Mouse (Mus musculus): Measurements from ENCODE around the gene Kcnj1.
A peak's percentile ranks its signal among the peaks of the same experiment; 100 is the strongest.

The Kcnj1 gene

DNA sequence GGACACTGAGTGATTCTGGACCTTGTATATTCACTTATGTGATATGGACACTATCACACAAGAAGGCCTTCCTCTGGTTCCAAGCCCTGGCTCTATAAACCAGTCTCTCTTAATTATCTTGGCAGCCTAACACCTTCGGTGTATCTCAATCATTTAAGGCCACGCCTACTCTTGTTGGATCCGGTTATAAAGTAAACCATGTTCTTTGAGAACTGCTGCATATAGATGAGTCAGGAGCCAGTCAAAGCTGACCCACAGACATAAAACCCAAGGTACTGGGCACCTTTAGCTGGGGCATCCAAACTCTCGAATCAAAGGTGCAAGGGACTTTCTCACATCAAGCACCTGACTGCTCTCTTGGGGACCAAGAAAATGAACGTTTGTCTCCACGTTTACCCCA, at the start of gene Kcnj1:
Kcnj1 (plus strand) TSS at position 292 of the 400 bp plus-strand sequence.
- no peak for DNase-seq

DNA sequence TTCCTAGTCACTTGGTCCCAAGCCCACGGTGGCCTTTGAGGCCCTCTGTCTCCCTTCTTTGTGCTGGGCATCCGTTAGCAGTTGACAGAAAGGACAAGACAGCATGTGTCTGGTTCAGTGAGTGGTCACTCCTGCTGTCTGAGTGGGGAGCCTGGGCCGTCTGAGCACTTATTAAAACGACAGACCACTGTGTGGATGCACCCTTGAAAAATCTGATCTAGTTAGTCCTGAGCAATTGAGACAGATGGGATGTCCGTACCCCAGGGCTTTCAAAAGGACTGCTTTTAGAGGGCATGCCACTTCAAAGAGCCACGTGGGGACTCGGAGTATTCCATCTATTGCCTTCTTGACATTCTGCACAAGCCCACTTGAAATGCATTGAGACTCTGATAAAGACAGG, 48.7 kb upstream of the Kcnj1 start:
- no peak for DNase-seq

DNA sequence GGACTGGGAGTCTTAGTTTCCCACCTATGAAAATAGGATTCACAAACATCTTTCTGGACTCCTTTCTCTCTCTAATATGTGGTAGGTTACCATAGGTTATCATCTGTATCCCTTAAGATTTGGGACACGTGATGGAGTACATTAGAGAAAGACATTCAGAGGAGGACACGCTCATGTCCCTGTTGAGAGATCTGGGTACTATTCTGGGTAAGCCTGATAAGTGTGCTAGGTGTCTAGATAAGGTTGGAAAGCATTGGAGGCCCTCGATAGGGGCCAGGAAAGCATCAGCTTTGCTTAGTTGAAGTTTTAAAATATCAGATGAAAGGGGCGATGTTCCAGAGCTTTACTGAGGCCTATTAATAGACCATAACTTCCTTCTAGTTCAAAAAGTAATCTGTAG, 43.5 kb upstream of the Kcnj1 start:
- no peak for DNase-seq

DNA sequence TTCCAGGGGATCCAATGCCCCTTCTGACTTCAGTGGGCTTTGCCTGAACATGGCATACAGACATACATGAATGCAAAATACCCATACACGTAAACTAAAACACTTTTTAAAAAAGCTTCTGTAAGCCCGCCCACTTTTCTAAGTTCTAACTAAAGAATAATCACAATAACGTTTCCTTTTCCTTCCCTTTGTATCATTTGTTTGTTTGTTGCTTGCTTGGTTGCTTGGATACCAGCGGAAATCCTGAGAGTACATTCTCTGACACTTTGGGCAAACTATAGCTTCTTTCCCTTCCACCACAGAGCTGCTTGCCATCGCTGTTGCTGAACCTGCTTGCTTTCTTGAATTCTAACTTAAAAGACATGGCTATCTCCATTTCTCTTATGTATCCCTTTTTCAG, 41.1 kb upstream of the Kcnj1 start:
- no peak for DNase-seq

DNA sequence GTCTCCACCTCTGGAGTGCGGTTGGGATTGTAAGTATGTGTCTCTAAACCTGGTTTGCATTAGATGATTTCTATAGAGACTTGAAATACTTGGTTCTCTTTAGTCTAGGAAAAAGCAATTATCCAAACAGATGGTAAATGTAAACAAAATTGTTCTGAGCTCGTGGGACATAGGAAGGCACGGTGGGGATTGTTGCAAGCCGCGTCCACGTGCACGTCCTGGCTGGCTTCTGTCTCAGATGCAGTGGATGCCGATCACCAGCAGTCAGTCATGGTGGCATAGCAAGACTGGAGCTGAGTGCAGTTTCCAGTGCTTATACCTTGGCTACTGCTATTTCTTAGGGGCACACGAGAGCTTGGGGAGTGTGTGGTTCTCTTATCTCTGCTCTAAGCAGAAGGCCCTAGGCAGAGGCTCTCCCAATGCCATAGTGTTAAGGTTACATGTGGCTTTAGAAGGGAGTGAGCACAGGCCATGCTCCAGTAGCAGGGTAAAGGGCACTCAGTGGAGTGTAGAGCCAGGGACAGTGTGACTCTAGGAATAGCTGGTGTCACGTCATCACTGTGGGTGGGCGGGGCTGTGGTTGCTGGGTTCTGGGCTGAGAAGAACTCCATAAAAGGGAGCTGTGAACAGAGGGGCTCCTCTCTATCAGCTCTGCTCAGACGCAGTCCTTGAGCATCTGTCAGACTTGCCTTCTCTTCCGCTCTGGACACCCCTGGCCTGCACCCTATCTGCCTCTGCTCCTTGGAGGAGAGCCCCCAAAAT, 36.7 kb upstream of the Kcnj1 start:
- no peak for DNase-seq

DNA sequence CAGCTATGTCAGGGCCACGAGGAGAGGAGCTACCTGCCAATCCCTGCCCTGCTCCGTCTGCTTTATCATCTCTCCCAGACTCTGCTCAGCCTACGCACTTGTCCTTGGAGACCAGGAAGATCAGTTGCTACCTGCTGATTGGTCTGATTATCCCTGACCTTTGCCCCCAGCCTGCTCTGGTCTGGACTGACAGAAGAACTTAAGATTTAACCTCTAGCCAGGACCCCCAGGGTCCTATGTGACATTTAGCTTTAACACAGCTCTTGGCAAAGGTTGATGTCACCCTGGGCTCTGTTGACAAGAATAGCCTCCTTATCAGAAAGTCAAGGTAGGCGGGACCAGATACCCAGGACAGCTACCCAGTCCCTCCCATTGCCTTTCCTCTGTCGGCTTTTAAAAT, 31.5 kb upstream of the Kcnj1 start:
- no peak for DNase-seq

DNA sequence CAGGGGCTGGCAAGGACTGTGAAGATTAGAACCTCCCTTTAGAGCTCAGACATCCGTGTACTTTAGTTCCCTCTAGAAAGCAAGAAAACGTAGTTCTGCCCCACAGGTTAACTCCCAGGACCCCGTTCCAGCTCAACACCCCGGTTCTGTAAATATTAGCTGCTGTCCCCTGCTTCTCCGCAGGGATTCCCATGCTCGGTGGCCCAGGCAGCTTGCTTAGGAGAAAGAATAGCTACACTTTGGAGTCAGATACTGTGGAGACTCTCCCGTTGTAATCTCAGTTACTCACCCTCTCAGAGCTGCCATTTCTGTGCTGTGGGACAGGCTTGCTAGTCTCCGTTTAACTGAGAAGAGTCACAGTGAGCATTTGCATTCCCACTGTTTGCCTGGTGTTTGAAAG, 29.4 kb upstream of the Kcnj1 start:
- DNase-seq = peak; percentile 15

DNA sequence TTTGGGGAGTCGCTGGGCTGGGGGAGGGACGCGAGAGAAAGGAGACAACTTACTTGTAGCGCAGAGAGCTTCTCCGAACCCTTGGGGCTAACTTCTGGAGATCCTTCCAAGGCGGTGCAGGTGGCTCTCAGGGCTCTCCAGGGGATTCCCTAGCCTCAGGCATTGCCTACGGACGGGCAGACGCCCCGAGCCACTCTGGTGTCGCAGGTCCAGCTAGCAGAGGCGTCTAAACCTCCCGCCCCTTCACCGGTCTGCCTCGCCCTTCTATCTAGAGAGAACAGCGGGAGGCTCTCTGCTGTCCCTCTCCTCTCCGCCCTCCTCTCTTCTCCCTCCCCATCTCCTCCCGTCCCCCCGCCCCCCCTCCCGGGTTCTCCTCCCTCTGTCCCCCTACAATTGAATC, 28.2 kb upstream of the Kcnj1 start, which contains the start of gene Kcnj5:
Kcnj5 (minus strand) TSS at position 300 of the 400 bp plus-strand sequence.
- DNase-seq = peak; percentile 41

DNA sequence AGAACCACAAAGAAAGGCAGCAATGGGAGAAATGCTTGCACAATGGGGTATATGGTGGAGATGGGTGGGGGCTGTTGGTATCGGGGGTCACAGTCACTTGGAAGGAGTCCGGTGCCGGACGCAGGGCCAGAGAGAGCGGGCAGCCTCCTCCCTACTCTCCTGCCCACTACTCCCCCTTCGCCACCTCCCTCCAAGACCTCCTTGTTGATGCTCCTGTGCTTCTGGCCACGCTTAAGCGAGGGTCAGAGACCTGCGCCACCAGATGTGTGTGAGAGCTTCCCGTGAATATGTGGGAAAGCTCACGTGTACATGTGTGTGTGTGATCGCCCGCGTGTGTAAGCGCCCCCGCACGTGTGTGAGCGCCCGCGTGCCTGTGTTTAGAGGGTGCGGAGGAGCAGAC, 27.8 kb upstream of the Kcnj1 start:
- DNase-seq = no peak

DNA sequence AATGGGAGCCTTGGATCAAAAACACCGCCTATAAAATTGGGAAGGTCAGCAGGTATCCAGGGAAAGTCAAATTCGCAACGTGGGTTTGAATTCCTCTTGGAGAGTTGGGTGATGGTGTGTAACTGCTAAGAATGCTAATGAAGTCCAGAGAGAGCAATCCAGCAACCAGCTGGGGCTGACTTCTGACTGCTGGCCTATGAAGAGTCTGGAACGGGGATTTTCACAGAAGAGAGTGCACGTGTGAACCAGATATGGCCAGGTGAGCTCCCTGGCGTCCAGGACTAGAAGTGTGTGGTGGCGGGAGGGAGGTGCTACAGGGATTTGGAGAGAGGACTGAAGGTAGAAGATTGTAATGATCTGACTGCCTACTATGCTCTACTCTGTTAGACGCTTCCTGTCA, 24.2 kb upstream of the Kcnj1 start:
- DNase-seq = peak; percentile 20

DNA sequence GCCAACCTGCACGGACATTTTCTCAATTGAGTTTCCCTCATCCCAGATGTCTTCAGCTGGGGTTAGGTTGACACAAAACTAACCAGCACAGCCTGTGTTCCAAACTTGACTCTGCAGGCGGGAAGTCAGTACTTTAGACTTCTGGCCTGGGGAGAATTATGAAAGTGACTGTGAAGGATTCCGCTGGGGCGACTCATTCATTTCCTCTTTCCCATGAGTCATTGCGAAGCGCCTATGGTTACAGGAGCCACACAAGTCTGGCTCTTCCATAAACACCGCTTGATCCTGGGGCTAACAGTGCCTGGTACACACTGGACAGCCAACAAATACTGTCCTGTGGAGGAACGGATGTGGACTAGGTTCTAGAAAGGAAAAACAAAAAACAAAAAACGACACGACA, 22.9 kb upstream of the Kcnj1 start:
- DNase-seq = no peak

DNA sequence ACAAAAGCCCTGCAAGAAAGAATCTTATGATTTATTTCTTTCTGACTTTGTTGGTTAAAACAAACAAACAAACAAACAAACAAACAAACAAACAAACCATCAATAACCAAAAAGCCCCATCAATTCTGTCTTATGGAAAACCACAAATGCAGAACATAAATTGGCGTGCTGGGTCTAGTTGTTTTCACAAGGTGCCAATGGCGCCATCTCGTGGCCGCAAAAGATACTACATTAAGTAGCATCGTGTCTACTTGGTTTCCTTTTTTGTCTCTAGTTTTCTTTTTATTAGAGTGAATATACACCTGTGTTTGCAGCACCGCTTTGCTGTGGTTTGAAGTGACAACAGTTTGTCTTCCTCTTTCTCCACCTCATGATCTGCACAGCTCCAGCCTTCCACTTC, 22.0 kb upstream of the Kcnj1 start:
- DNase-seq = peak; percentile 92

DNA sequence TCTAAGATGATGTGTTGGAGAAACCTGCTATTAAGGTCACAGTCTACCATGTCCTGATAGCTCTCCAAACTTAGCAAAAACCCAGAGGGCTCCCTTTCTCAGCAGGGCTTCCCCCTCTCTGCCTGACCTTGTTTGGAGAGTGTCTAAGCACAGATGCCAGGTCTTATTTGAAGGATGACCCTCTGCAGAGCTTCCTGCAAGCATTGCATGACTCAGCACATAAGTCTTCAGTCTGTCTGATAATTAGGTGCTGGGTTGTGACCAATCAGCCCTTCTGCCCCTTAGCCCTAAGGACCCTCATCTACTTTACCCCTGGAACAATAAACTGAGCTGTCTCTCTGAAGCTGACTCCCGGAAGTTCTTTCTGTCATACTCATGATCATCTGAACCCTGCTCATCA, 11.5 kb upstream of the Kcnj1 start:
- no peak for DNase-seq

DNA sequence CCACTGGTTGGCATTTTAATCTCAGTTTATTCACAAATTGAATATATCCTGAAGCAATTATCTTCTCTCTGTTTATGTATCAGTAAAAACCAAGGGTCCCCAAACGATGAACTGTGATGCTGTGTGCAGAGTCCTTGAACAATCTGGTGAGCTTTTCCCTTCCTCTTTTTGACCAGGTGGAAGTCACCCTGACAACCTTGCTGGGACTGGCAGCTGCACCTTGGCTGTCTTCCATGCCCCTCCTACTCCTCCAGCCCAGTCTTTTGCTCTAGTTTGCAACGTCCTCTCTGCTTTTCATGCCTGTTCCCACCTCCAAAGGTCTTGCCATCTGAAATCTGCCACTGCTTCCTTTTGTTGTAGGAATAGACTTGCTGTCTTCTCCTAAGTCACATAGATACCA, 3.5 kb upstream of the Kcnj1 start:
- peak; percentile 70 for DNase-seq

DNA sequence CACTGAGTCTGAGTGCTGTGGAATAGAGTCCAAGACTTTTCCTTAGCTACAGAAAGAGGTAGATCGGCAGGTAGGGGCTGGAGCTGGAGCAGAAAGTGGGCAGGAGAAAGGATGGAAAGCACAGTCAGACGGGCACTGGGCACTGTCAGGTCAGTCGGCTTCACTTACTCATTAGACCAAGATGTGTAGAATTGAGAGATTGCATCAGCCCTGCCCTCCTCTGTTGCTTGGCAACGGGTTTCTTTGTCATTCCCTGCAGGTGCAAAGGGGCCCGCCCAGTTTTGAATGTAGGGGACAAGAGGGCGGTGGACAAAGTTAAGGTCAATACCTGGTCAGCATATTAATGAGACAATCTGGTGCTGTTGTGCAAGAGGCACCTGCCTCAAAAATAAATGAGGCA, 2.9 kb upstream of the Kcnj1 start:
- peak; percentile 39 for DNase-seq

DNA sequence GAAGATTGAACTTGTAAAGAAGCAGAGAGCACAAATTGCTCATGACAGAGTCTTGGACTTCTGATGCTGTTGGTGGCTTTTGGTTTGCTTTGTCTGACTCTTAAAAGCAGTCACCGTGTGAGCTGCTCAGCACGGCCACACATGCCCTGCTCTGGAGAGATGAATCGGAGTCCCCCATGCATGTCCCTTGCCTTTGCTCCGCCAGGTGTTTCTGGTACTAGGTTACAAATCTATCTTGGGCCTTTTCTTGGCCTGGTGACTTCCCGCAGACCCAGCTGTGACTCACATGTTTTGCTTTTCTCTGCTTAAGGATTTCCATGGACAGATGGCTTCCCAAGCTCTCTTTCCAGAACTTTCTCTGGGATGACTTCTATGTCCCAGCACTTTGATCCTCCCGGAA, 1.4 kb downstream of the Kcnj1 start:
- no peak for DNase-seq

DNA sequence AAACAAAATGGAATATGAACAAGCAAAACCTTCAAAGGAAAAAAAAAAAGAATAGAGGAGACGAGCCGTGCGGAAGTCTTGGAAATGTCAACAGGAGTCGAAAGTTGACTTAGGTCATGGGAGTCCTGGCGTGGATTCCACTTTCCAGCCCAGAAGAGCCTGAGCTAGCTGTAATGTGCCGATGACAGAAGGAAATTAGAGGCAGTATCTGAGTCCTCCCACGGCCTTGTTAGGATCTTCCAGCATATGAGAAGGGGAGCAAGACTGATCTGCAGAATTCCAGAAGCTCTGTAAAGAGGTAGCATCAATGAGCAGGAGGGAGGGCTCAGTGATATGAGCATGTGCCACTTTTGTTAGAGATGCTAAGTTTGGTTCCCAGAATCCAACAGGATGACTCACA, 3.7 kb downstream of the Kcnj1 start:
- no peak for DNase-seq

DNA sequence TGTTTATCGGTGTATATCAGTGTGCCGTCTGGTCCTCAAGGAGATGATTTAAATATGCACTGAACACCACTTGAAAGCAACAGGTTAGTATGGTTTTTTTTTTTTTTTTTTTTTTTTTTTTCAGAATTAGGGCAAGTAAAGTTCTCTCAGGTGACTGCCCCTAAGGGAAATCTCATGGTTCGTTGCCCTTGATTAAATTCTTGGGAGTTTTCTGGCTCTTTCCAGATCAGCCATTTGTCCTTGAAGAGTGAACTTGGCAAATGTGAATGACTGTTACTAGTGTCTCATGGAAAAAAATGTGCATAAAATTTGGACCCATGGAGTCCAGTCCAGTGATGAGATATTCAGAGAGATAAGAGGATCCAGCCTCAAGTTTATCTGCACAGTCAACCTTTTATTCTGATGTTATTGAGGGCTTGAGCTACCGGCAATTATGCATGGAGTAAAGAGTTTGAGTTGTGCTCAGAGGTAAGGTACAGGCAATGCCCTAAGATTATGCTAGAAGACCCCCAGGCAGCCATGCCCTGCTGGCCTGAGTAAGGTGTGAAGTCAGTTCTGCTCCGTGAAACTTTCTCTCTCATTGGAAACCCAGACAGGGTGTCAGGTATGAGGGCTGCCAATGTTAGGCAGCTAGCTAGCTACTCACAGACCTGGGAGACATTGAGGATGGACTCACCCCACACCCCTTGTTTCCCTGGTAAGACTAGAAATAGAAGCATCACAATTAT, 4.7 kb downstream of the Kcnj1 start:
- DNase-seq = no peak

DNA sequence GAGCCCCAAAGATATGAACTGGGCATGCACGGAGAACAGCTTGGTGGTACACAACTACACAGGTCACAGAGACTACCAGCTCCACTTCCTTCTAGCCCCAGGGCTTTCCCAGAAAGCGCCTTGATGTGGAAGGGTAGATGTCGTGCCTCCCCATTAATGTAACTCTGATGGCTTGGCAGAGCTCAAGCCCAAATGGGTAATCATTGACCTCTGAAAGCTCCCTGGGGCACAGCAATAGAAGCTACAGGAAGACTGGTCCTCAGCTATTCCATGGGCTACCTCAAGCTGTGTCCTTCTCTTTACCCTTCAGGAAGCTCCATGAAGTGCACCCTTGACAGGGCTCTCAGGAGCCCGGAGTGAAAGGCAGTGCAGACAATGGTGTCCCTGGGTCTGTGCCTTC, 12.6 kb downstream of the Kcnj1 start:
- peak; percentile 63 for DNase-seq

DNA sequence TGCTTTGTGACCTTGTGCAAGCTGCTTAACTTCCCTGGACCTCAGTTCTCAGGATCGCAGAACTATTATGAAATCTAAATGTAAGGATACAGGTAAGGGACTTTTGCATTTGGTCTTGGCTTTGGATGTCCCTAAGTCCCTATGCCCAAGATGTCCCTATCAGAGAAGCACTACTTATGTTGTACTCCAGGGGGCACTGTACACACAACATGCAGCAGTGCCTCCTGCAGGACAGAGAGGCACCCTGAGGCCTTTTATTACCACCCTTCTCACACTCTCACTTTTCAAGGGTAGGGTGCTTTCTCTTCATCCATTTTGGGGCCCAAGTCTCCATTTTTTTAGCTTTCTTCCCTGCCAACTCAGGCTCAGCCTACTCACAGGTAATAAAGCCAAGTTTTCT, 15.8 kb downstream of the Kcnj1 start:
- DNase-seq = no peak

DNA sequence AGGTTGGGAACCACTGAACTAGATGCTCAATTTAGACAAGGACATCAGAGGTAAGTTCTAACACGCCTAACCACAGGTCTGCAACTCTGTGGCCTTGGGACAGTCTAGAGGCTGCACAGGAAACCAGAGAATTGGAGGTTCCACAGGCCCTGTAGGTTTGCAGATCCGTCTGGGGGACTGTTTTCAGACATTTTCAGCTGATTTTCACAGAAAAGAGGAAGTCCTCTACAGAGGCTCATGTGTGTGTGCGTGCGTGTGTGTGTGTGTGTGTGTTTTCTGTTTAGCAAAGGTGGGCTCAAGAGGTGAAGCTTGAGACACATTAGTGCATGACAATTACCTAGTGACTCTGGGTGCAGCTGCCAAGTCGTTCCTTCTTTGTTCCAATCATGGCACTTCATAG, 18.8 kb downstream of the Kcnj1 start:
- DNase-seq = no peak

DNA sequence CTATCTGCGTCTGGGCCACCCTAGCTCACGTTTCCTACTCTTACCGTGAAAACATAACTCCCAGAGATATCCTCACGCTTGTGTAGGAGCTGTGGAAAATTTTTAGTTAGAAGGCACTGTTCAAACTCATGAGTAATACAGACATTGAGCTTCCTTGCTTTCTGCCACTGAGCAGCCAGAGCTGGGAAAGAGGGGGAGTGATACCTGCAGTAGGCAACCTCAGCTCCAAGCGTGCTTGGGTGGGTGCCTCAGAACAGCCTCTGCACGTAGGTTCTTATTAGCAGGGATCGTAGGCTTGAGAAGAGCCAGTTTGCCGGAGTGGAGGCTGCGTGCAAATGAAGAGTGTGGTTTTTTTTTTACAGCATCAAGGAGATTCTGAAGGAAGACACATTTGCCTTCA, 19.4 kb downstream of the Kcnj1 start:
- DNase-seq = no peak

DNA sequence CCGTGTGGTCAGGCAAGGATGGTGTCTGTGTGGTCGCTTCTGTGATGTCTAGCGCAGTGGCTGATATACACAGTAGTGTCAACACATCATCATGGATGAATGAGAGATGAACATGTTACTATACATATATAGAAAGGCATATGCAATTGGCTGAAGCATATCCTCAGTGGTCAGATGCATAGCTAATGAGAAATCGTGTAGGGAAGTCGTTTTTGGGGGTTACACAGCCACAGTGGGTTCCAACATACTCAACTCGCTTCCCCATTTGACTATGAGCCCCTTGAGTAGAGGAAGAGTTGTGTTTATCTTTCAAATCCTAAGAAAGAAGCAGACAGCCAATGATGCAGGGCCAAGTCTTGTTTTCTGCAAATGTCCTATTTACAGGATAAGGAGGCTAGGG, 20.4 kb downstream of the Kcnj1 start:
- DNase-seq = no peak

DNA sequence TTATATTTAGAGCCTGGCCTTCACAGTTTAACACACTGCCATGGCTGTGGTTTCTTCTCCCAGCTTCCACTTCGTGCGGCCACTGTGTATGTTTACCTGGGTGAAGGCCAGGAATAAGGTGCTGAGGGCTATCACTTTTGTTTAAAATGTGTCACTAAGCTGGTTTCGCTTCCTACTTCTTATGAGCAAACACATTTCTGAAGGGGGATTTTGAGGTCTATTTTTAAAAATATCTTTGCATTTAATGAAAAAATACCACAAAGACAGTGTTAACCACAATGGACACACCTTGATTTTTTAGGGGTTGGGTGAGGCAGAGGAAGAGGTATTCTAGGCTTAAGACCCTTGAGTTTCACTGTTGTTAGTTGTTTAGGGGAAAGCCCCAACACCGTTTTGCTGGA, 22.5 kb downstream of the Kcnj1 start:
- DNase-seq = no peak

DNA sequence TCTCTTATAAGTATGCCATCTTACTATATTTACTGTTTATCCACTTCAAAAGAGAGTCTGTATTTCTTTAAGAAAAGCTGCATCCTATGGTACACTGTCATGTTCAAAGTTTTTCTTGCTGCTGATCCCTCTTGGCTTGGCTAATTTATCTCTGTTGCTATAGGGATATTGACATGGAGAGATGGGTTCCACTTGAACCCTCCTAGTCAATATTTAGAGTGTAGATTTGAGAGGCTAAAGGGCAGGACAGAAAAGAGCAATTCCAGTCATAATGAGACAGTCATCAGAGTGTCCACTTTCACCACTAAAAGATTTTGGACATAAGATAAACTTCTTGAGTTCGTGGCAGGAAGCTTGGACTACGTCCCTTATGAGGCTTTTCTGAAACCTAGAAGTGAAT, 27.9 kb downstream of the Kcnj1 start:
- DNase-seq = no peak

Data from kidney, postnatal 10 days (tissue).